Mouse (Mus musculus): ENCODE measurements around the gene Idh3a.

GRCm38 (mm10) chr9:54566958-54567357 is 19.2 kb upstream of the Idh3a start:
- no peak for TF ChIP-seq CTCF (IDR thresholded peaks at IDR 0.05)
- no peak for TF ChIP-seq POLR2A (IDR thresholded peaks at IDR 0.05; ENCODE audit: insufficient read depth, low read depth, low read length)
- TF ChIP-seq EP300 (IDR thresholded peaks at IDR 0.05; ENCODE audit: insufficient read depth, low read depth, low read length) = no peak
